Mouse (Mus musculus) layer of hippocampus, postnatal 14 days (tissue): ENCODE data around the gene Myo16. TPM values are rescaled to one million over a fixed set of nuclear protein-coding genes. Genes with fewer than 3 reads are reported as not detected.

ENCODE experiments used
- DNase-seq, 2 experiments: peaks; one replicate each; pipeline ENCODE4 v3.0.0; 2021 to 2022; ENCODE audit warnings: low spot score in 2 of 2, mixed read lengths in 1 of 2
- total RNA-seq, 2 experiments: library from RNA; stranded (reverse); gene quantifications; 2 replicates each; pipeline ENCODE4 v1.2.3; 2021

Gene Myo16
- total RNA-seq, 2 experiments from 2014 or later: 50.5 to 51.3 TPM

DNA sequence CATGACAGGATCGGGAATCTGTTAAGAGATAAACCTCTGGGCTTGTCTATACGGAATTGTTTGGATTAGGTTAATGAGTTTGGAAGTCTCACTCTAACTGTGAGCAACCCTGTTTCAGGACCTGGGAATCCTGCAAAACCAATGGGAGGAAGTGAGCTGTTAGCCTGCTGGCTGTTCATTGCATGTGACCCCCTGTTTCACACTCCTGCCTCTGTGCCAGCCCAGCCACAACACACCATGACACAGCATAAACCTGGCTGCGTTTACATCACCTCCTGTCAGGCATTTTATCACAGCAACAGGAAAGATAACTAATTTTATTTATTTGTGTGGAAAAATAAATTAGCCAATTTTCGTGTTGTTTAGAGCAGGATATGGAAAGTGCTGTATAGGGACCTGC is 138.9 kb downstream of the Myo16 start:
- no peak for DNase-seq

DNA sequence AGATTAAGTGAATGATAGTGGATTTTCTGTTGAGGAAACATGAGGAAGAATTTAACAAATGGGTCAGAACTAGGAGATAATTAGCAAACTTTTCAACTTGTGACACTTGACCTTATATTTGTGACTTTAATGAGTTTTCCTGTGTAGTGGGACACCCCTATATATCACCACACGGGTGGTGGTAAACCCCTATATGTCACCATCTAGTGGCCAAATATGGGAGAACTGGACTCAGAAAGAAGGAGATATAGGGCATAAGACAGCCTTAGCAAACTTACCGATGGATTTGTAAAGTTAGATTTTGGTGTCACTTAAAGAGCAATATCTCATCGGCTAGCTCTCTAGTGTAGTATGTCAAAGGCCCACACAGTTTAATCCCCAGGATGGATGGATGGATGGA is 147.1 kb downstream of the Myo16 start:
- no peak for DNase-seq

DNA sequence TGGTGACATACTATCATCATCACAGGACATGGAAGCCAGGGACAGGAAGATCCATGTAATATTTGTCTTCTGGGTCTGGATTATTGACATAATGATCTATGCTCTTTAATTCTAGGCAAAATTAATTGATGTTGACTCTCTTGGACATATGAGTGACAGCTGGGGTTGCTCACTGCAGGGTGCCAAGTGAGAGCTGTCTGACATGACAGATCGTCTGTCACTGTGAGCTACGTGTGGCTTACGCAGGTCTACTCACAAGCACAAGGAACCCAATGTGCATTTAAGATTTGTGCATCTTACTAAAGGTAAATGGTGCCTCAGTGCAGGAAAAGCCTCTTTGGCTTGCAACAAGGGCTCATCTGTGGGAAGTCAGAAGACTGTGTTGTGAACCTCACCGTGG is 149.3 kb downstream of the Myo16 start:
- DNase-seq: no peak

DNA sequence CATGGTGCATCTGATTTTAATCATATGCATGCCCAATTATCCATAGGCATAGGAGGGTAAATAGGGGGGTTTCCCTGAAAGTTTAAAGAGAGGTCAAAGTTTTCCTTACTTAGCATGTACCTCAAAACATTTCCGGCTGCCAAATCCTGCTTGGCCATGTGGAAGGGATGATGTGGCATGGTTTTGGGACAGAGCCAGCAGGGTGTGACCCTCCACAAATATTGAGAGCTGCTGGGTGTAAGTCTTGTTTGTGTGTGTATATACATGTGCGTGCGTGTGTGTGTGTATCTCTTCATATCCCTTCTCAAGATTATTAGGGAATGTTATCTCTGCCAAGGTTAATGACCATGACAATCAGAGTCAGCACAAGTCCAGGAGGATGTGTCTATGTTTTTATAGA is 150.3 kb downstream of the Myo16 start:
- no peak for DNase-seq

DNA sequence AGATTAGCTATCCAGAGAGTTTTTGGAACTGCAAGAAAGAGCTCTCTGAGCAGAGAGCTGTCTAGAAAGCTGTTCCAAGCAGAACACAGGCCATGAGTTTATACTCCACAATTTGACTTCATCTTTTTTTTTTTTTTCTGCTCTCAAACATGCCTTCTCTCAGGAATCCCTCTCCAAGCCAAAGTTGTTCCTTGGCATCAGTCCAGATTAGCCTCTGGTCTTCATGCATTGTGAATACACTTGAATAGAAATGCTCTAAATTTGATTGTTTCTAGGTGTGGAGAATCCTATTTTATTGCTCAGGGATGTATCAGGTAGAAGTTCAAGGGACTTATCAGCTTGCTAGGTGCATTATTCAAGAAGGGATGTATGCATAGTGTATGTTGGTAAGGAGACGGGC is 151.0 kb downstream of the Myo16 start:
- no peak for DNase-seq

DNA sequence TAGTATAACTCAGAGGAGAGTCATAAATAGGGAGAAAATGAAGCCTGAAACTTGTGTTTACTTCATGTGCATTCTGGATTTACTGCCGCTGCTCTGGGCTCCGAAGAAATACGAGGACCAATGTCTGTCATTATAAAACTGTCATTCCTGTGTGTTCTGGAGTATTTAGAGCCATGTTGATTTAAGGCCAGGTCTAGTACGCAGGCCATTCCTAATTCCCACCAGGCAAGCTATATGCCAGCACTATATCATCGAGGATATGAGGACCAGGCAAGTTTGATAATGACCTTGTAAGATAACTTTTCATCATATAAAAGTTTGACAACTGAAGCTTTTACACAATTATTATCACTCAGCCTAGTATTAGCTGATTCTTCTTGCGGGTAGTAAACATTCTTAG is 153.6 kb downstream of the Myo16 start:
- DNase-seq: no peak

- no peak for DNase-seq
Observed at GRCm38 (mm10) chr8:10307770-10308476, 154.2 kb downstream of the Myo16 start.

GRCm38 (mm10) chr8:10310470-10310869 is 156.8 kb downstream of the Myo16 start:
- no peak for DNase-seq

DNA sequence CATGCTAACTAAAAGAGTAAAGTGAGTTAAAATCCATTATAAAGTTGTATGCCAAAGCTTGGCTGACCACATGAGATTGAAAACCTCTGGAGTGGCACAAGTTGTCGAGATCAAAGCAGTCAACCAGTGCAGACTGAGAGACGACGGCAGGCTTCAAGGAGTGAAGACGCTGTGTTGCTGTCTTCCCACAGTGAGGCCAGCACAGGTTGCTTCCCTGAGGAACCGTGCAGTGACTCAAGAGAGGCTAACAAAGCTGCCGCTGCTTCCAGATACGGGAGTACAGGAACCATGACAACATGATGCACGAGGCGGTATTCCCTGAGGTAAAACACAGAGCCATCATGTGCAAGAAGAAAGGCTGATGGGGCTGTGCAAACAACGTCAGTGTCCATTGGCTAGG is 158.6 kb downstream of the Myo16 start:
- DNase-seq: no peak

DNA sequence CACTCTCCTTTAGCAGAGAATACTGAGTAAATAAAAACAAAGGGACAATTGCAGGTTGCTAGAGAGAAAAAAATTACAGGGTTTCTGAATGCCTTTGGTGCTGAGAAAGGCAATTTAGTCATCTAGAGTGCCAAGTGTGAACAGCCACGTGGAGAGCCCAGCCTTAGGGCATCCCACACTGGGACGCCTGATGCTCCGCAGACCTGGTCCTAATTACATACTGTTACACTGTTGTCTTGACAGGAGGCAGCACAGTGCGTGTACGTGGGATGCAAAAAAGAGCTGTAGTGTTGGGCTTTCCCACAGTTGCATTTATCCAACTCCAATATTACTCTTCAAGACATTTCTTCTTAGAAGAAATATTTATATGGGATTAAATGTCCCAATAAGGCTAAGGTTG is 162.5 kb downstream of the Myo16 start:
- DNase-seq: no peak

- DNase-seq: no peak
Observed at GRCm38 (mm10) chr8:10318103-10318502, 164.4 kb downstream of the Myo16 start.

- DNase-seq: no peak
Observed at GRCm38 (mm10) chr8:10350451-10350850, 196.7 kb downstream of the Myo16 start.

GRCm38 (mm10) chr8:10358711-10359110 is 205.0 kb downstream of the Myo16 start:
- no peak for DNase-seq

- DNase-seq: no peak
Observed at GRCm38 (mm10) chr8:10362949-10363348, 209.2 kb downstream of the Myo16 start.

- no peak for DNase-seq
Observed at GRCm38 (mm10) chr8:10363654-10364406, 210.1 kb downstream of the Myo16 start.

- no peak for DNase-seq
Observed at GRCm38 (mm10) chr8:10366141-10366540, 212.4 kb downstream of the Myo16 start.

DNA sequence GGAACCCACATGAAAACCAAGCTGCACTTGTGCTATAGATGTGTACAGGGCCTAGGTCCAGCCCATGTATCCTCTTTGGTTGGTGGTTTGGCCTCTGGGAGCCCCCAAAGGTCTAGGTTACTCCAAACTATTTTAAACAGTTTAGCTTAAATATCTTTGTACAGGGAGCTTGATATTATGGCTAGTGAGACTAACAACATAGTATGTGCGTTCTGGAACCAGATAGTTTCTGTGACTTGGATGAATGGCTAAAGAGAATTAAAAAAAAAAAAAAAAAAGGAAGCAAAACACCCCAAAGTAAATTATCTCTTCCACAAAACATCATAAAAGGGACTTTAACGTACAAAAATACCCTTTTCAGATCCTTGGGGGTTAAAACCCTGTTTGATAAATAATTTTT is 218.9 kb downstream of the Myo16 start:
- DNase-seq: no peak

DNA sequence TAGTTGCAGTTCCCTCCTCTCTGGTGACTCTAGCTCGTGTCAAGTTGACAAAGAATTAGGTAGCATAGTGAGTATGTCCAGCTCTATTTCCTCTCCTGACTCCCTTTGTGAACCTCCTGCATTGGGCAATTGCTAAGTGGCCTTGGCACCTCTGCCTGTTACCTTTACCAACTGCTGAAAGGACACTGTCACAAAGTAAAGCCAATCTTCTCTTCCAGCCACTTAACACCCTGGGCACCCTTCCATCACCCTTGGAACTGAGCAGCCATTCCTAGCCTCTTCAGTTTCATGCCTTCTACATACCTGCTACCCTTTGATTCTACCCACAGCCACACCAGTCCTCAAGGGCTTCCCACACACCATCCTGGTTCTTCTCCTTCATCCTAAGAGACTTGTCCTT is 233.4 kb downstream of the Myo16 start:
- no peak for DNase-seq

GRCm38 (mm10) chr8:10391096-10391683 is 237.5 kb downstream of the Myo16 start:
- no peak for DNase-seq

DNA sequence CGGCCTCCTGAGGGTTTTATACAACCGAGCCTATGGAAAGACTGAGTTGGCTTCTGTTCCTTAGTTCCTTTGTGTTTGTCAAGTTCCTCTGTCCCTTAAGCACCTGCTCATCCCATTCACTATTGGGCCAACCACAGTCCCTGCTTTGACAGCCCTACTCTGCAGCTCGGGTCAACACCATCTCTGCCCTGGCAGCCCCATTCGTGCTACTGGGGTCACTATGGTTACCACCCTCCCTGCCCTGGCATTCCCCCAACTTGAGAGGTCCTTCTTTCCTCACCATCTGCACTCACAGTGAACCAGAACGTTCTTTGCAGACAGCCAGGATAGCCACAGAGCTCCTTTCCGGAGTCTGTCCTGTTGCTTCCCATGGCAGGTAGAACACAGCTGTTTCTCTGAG is 238.2 kb downstream of the Myo16 start:
- DNase-seq: no peak

GRCm38 (mm10) chr8:10394506-10394905 is 240.8 kb downstream of the Myo16 start:
- no peak for DNase-seq

- DNase-seq: no peak
Observed at GRCm38 (mm10) chr8:10395146-10395545, 241.4 kb downstream of the Myo16 start.
